Mouse (Mus musculus): ENCODE results near the gene Nkain1. TPM values are rescaled to one million over a fixed set of nuclear protein-coding genes. Genes with fewer than 3 reads are reported as not detected.

Gene Nkain1
- polyA plus RNA-seq, 1 experiment = 3.3 TPM

GRCm38 (mm10) chr4:130527804-130528203, 46.2 kb downstream of the Nkain1 start:
- Histone ChIP-seq H3K27me3 (ENCODE audit: control insufficient read depth, insufficient read depth, low read length) (no peaks in the 10 kb centered on the region), H3K36me3 (ENCODE audit: control insufficient read depth, insufficient read depth, low read length) (no peaks in the 10 kb centered on the region), H3K27ac (ENCODE audit: insufficient read depth, low read depth, low read length) (no peak overlapping the region), H3K4me3 (ENCODE audit: low read depth, low read length) (no peak overlapping the region), H3K4me1 (ENCODE audit: control insufficient read depth, insufficient read depth, insufficient read length, low read length) (peaks cover 3% of the 10 kb centered on the region)
- no peak for TF ChIP-seq POLR2A (IDR thresholded peaks at IDR 0.05; ENCODE audit: low read depth, low read length)
- no peak for TF ChIP-seq CTCF (IDR thresholded peaks at IDR 0.05; ENCODE audit: extremely low read depth, insufficient read length, insufficient replicate concordance, low read depth, low read length)
- WGBS = 81% methylated on average over 1 of the region's 1 CpGs

GRCm38 (mm10) chr4:130525041-130525440, 48.9 kb downstream of the Nkain1 start:
- H3K36me3 ChIP-seq (ENCODE audit: control insufficient read depth, insufficient read depth, low read length) = no peaks in the 10 kb centered on the region
- peaks cover 7% of the 10 kb centered on the region for H3K4me1 ChIP-seq (ENCODE audit: control insufficient read depth, insufficient read depth, insufficient read length, low read length)
- no peak overlapping the region for H3K4me3 ChIP-seq (ENCODE audit: low read depth, low read length)
- H3K27ac ChIP-seq (ENCODE audit: insufficient read depth, low read depth, low read length) = no peak overlapping the region
- 43% methylated on average over 1 of the region's 1 CpGs for WGBS
- no peaks in the 10 kb centered on the region for H3K27me3 ChIP-seq (ENCODE audit: control insufficient read depth, insufficient read depth, low read length)
- no peak for TF ChIP-seq POLR2A (IDR thresholded peaks at IDR 0.05; ENCODE audit: low read depth, low read length)
- no peak for TF ChIP-seq CTCF (IDR thresholded peaks at IDR 0.05; ENCODE audit: extremely low read depth, insufficient read length, insufficient replicate concordance, low read depth, low read length)

- Histone ChIP-seq H3K27ac (ENCODE audit: insufficient read depth, low read depth, low read length) (no peak overlapping the region), H3K27me3 (ENCODE audit: control insufficient read depth, insufficient read depth, low read length) (no peaks in the 10 kb centered on the region), H3K4me1 (ENCODE audit: control insufficient read depth, insufficient read depth, insufficient read length, low read length) (peaks cover 7% of the 10 kb centered on the region), H3K36me3 (ENCODE audit: control insufficient read depth, insufficient read depth, low read length) (no peaks in the 10 kb centered on the region), H3K4me3 (ENCODE audit: low read depth, low read length) (no peak overlapping the region)
- 96% methylated on average over 6 of the region's 6 CpGs for WGBS
- no peak for TF ChIP-seq POLR2A (IDR thresholded peaks at IDR 0.05; ENCODE audit: low read depth, low read length)
- no peak for TF ChIP-seq CTCF (IDR thresholded peaks at IDR 0.05; ENCODE audit: extremely low read depth, insufficient read length, insufficient replicate concordance, low read depth, low read length)
Observed at GRCm38 (mm10) chr4:130521466-130521865, 52.5 kb downstream of the Nkain1 start.

DNA sequence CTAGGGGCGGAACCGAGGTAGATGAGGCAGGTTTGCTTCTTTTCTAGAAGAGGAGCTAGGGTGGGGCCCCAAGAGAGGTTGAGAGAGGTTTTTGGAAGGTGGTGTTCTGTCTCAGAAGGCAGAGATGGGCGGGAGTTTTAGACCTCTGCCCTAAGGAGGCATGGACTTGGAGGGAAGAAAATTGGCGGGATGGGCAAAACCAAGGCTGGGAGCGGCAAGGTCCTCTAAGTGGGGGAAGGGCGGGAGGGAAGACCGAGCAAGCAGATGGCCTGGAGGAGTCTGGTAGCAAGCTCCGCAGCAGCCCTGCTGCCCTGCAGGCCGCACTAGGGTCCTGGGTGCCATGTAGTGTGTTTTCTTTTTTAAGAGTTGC, 53.5 kb downstream of the Nkain1 start:
- TF ChIP-seq CTCF (IDR thresholded peaks at IDR 0.05; ENCODE audit: extremely low read depth, insufficient read length, insufficient replicate concordance, low read depth, low read length) (no peak), POLR2A (IDR thresholded peaks at IDR 0.05; ENCODE audit: low read depth, low read length) (no peak)
- Histone ChIP-seq H3K4me1 (ENCODE audit: control insufficient read depth, insufficient read depth, insufficient read length, low read length) (peaks cover 7% of the 10 kb centered on the region), H3K4me3 (ENCODE audit: low read depth, low read length) (peak overlapping the region; percentile 74), H3K27ac (ENCODE audit: insufficient read depth, low read depth, low read length) (no peak overlapping the region; the same call in 1 of the 2 replicates), H3K36me3 (ENCODE audit: control insufficient read depth, insufficient read depth, low read length) (no peaks in the 10 kb centered on the region), H3K27me3 (ENCODE audit: control insufficient read depth, insufficient read depth, low read length) (no peaks in the 10 kb centered on the region)
- WGBS = under 1% methylated on average over 9 of the region's 9 CpGs

GRCm38 (mm10) chr4:130519567-130520481, 54.1 kb downstream of the Nkain1 start:
- Histone ChIP-seq H3K36me3 (ENCODE audit: control insufficient read depth, insufficient read depth, low read length) (no peaks in the 10 kb centered on the region), H3K27ac (ENCODE audit: insufficient read depth, low read depth, low read length) (peak overlapping the region; percentile 95), H3K4me1 (ENCODE audit: control insufficient read depth, insufficient read depth, insufficient read length, low read length) (peaks cover 7% of the 10 kb centered on the region), H3K27me3 (ENCODE audit: control insufficient read depth, insufficient read depth, low read length) (no peaks in the 10 kb centered on the region), H3K4me3 (ENCODE audit: low read depth, low read length) (peak overlapping the region; percentile 74)
- WGBS = 1% methylated on average over 40 of the region's 40 CpGs
- TF ChIP-seq CTCF (IDR thresholded peaks at IDR 0.05; ENCODE audit: extremely low read depth, insufficient read length, insufficient replicate concordance, low read depth, low read length) = no peak
- peak; percentile 61 for TF ChIP-seq POLR2A (IDR thresholded peaks at IDR 0.05; ENCODE audit: low read depth, low read length)

DNA sequence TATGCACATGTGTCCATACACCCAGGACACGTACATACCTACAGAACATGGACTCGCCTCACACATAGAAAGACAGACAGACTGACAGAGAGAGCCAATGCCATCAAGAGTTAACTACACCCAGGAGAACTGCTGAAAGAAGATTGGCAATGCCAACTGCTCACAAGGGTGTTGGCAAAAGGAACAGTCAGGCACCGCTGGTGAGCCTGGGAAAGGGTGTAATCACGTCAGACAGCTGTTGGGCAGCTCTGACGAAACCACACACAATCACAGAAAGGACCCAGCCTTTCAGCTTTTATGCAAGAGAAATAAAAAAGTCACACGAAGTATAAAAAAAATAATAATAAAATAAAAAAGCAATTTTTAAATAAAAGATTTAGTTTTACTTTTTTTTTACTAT, 57.5 kb downstream of the Nkain1 start:
- 78% methylated on average over 6 of the region's 6 CpGs for WGBS
- TF ChIP-seq POLR2A (IDR thresholded peaks at IDR 0.05; ENCODE audit: low read depth, low read length) = no peak
- no peak for TF ChIP-seq CTCF (IDR thresholded peaks at IDR 0.05; ENCODE audit: extremely low read depth, insufficient read length, insufficient replicate concordance, low read depth, low read length)
- Histone ChIP-seq H3K36me3 (ENCODE audit: control insufficient read depth, insufficient read depth, low read length) (no peaks in the 10 kb centered on the region), H3K27me3 (ENCODE audit: control insufficient read depth, insufficient read depth, low read length) (no peaks in the 10 kb centered on the region), H3K4me3 (ENCODE audit: low read depth, low read length) (no peak overlapping the region), H3K4me1 (ENCODE audit: control insufficient read depth, insufficient read depth, insufficient read length, low read length) (peaks cover 4% of the 10 kb centered on the region), H3K27ac (ENCODE audit: insufficient read depth, low read depth, low read length) (no peak overlapping the region)

Other genes with a start within 250 kb of the Nkain1 start
- 7.9 and 17.1 TPM in 2 replicates for gene Zcchc17, start 214.2 kb downstream of the Nkain1 start, polyA plus RNA-seq (2012; rRNA removed)
- 15.3 and 21.1 TPM in 2 replicates for gene Snrnp40, start 214.0 kb downstream of the Nkain1 start, polyA plus RNA-seq (2012; rRNA removed)
- 25.6 and 48.4 TPM in 2 replicates for gene Pum1, start 89.1 kb upstream of the Nkain1 start, polyA plus RNA-seq (2012; rRNA removed)
- 14.2 and 16.8 TPM in 2 replicates for gene Sdc3, start 218.4 kb upstream of the Nkain1 start, polyA plus RNA-seq (2012; rRNA removed)